Mouse (Mus musculus) testis, adult 2 months (tissue): ENCODE measurements around the gene Ppil1. TPM values are rescaled to one million over a fixed set of nuclear protein-coding genes. Genes with fewer than 3 reads are reported as not detected.

Experiments used
- H3K27ac ChIP-seq: fragments of 200-500 bp; 2 replicates; pipeline ENCODE4 v1.5.1; 2012; ENCODE audit warnings: low read depth, low read length; ENCODE audit not compliant: control insufficient read depth, insufficient read depth
- H3K27me3 ChIP-seq: fragments of 200-500 bp; 2 replicates; pipeline ENCODE4 v1.6.1; 2012; ENCODE audit warnings: mild to moderate bottlenecking, low read length, moderate library complexity; ENCODE audit not compliant: control insufficient read depth, insufficient read depth
- H3K36me3 ChIP-seq: fragments of 200-500 bp; 2 replicates; pipeline ENCODE4 v1.6.1; 2012; ENCODE audit warnings: mild to moderate bottlenecking, low read length; ENCODE audit not compliant: control insufficient read depth, insufficient read depth
- H3K4me1 ChIP-seq: fragments of 200-500 bp; 2 replicates; pipeline ENCODE4 v1.6.1; 2012; ENCODE audit warnings: low read length; ENCODE audit not compliant: control insufficient read depth, insufficient read depth
- H3K4me3 ChIP-seq: fragments of 200-500 bp; 2 replicates; pipeline ENCODE4 v1.5.1; 2012; ENCODE audit warnings: low read depth, mild to moderate bottlenecking, low read length, moderate library complexity, mixed read lengths; ENCODE audit not compliant: control insufficient read depth
- CTCF ChIP-seq: fragments of 200-500 bp; IDR thresholded peaks from 2 replicates; pipeline ENCODE4 v1.5.1; 2012; ENCODE audit warnings: low read depth, mild to moderate bottlenecking, inconsistent platforms, low read length, moderate library complexity; ENCODE audit not compliant: control insufficient read depth, insufficient read depth, insufficient replicate concordance
- POLR2A ChIP-seq: fragments of 200-500 bp; IDR thresholded peaks from 2 replicates; pipeline ENCODE4 v1.6.1; 2012; ENCODE audit warnings: low read depth, mild to moderate bottlenecking, inconsistent platforms, low read length, moderate library complexity; ENCODE audit not compliant: control insufficient read depth
- polyA plus RNA-seq: library from polyadenylated mRNA; depleted of rRNA; stranded (reverse); fragments of >200 nt; gene quantifications from 2 replicates; pipeline ENCODE4 v1.2.3, GENCODE M21; 2012

The Ppil1 gene
- polyA plus RNA-seq, 1 experiment: 12.2 TPM

DNA sequence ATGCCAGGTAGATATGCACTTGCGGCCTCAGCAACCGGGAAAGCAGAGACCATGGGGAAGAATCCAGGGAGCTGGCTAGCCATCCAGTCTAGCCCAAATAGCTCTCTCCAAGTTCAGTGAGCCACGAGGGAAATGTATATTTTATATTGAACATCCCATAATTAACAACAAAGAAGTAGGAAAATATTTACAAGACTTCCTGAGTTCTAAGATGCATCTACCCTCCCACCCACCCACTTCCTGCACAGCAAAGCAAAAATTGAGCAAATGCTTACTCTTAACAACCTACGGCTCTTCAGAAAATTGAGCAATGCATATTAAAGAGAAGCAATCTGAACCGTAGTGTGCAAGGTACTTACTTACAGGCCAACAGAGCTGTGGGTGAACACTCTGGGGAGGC lies 774 bp upstream of the Ppil1 start:
- Histone ChIP-seq H3K4me1 (peaks cover 7% of the 10 kb centered on the region), H3K27ac (peak overlapping the region; percentile 89), H3K27me3 (no peaks in the 10 kb centered on the region), H3K4me3 (no peak overlapping the region), H3K36me3 (no peaks in the 10 kb centered on the region)
- TF ChIP-seq POLR2A: no peak
- TF ChIP-seq CTCF: no peak

GRCm38 (mm10) chr17:29263417-29263816 lies 569 bp downstream of the Ppil1 start:
- Histone ChIP-seq H3K27ac (peak overlapping the region; percentile 89), H3K4me3 (peak overlapping the region; percentile 97), H3K27me3 (no peaks in the 10 kb centered on the region), H3K4me1 (peaks cover 7% of the 10 kb centered on the region), H3K36me3 (no peaks in the 10 kb centered on the region)
- TF ChIP-seq POLR2A (no peak), CTCF (no peak)

GRCm38 (mm10) chr17:29262259-29262649 lies 1.7 kb downstream of the Ppil1 start:
- no peak overlapping the region for H3K27ac ChIP-seq
- no peak for TF ChIP-seq CTCF
- TF ChIP-seq POLR2A: no peak
- no peaks in the 10 kb centered on the region for H3K27me3 ChIP-seq
- peaks cover 6% of the 10 kb centered on the region for H3K4me1 ChIP-seq
- no peaks in the 10 kb centered on the region; the same call in 1 of the 2 replicates for H3K36me3 ChIP-seq
- no peak overlapping the region for H3K4me3 ChIP-seq

DNA sequence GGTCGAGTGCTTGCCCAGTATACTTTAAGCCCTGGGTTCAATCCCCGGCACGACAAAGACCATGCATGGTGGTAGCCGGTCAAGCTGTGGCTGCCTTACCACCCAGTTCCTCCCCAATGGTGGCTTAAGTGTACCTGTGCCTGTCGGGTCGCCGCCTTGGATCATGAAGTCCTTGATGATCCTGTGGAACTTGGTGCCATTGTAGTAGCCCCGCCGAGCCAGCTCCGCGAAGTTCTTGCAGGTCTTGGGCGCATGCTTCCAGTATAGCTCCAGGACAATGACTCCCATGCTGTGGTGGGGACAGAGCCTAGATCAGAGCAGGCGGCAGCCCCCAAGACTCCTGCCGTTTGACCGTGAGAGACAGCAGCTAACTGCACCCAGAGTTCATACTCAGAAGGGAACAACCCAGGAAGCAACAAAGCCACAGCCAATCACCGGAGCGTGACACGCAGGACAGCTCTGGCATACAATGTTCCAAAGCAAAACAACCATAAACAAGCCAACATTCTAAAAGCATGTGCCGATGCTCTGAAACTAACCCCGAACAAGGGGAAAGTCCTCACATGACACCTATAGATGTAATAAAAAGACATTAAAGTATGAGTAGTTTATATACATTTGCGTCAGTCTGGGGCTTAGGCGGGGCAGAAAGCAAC lies 2.3 kb downstream of the Ppil1 start:
- no peak for TF ChIP-seq CTCF
- TF ChIP-seq POLR2A: no peak
- Histone ChIP-seq H3K4me3 (no peak overlapping the region), H3K27me3 (no peaks in the 10 kb centered on the region), H3K4me1 (peaks cover 6% of the 10 kb centered on the region), H3K27ac (no peak overlapping the region), H3K36me3 (no peaks in the 10 kb centered on the region; the same call in 1 of the 2 replicates)

GRCm38 (mm10) chr17:29260501-29260900 lies 3.5 kb downstream of the Ppil1 start:
- Histone ChIP-seq H3K27ac (no peak overlapping the region), H3K4me1 (peaks cover 6% of the 10 kb centered on the region), H3K27me3 (no peaks in the 10 kb centered on the region), H3K36me3 (no peaks in the 10 kb centered on the region; the same call in 1 of the 2 replicates), H3K4me3 (no peak overlapping the region)
- TF ChIP-seq CTCF: no peak
- TF ChIP-seq POLR2A: no peak

- Histone ChIP-seq H3K4me1 (peaks cover 4% of the 10 kb centered on the region), H3K4me3 (no peak overlapping the region), H3K27ac (no peak overlapping the region), H3K36me3 (no peaks in the 10 kb centered on the region; the same call in 1 of the 2 replicates), H3K27me3 (no peaks in the 10 kb centered on the region)
- no peak for TF ChIP-seq POLR2A
- peak; percentile 85; the same call in 1 of the 2 replicates for TF ChIP-seq CTCF
Measured at GRCm38 (mm10) chr17:29259489-29259888, 4.5 kb downstream of the Ppil1 start.

DNA sequence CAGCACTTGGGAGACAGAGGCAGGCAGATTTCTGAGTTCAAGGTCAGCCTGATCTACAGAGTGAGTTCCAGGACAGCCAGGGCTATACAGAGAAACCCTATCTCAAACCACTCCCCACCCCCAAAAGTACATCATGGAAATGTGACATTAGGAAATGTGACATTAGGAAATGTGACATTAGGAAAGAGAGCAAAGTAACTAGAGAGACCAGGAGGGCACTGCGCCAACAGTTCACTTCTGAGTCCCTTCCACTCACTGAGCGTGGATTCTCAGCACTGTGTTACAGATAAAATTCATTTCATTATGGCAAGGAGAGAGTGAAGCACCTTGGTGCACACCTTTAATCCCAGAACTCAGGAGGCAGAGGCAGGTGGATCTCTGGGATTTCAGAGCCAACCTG lies 5.1 kb downstream of the Ppil1 start:
- Histone ChIP-seq H3K36me3 (no peaks in the 10 kb centered on the region; the same call in 1 of the 2 replicates), H3K27ac (no peak overlapping the region), H3K27me3 (no peaks in the 10 kb centered on the region)

More for the DNA sequence above, 5.1 kb downstream of the Ppil1 start:
- H3K4me3 ChIP-seq: no peak overlapping the region
- TF ChIP-seq POLR2A (no peak), CTCF (no peak)
- H3K4me1 ChIP-seq: 0 out of 2 replicates have a peak, but pooled peaks cover 2% of the 10 kb centered on the region
